Mouse (Mus musculus) ES-CJ7 (cell line): Measurements from ENCODE around the gene Radil.
A peak's percentile ranks its signal among the peaks of the same experiment; 100 is the strongest.

Experiments used
- DNase-seq: peaks from one replicate; pipeline ENCODE4 v3.0.0; 2011; ENCODE audit warnings: low read depth, low spot score

Radil gene

GRCm38 (mm10) chr5:142545014-142545795, 5.7 kb downstream of the Radil start:
- peak; percentile 60 for DNase-seq

- no peak for DNase-seq
Measured at GRCm38 (mm10) chr5:142537286-142537685, 13.6 kb downstream of the Radil start.

GRCm38 (mm10) chr5:142535388-142535787, 15.5 kb downstream of the Radil start:
- no peak for DNase-seq

GRCm38 (mm10) chr5:142529915-142530314, 21.0 kb downstream of the Radil start, which contains the start of gene Papolb:
Papolb (minus strand) TSS chr5:142530076.
- DNase-seq, result peak; percentile 51

- DNase-seq, result no peak
Measured at GRCm38 (mm10) chr5:142524711-142525464, 26.0 kb downstream of the Radil start.

- DNase-seq, result no peak
Measured at GRCm38 (mm10) chr5:142521195-142521866, 29.6 kb downstream of the Radil start.

GRCm38 (mm10) chr5:142520360-142520759, 30.5 kb downstream of the Radil start:
- no peak for DNase-seq

GRCm38 (mm10) chr5:142518973-142519372, 31.9 kb downstream of the Radil start:
- DNase-seq, result no peak

GRCm38 (mm10) chr5:142512112-142512511, 38.8 kb downstream of the Radil start:
- DNase-seq, result no peak

- no peak for DNase-seq
Measured at GRCm38 (mm10) chr5:142510061-142510414, 40.9 kb downstream of the Radil start.

GRCm38 (mm10) chr5:142509141-142510060, 41.5 kb downstream of the Radil start:
- DNase-seq, result no peak

GRCm38 (mm10) chr5:142505695-142506423, 45.0 kb downstream of the Radil start:
- DNase-seq, result peak; percentile 41

GRCm38 (mm10) chr5:142504175-142504574, 46.7 kb downstream of the Radil start:
- DNase-seq, result no peak

- peak; percentile 96 for DNase-seq
Measured at GRCm38 (mm10) chr5:142502414-142502813, 48.5 kb downstream of the Radil start.

GRCm38 (mm10) chr5:142500918-142501317, 50.0 kb downstream of the Radil start:
- DNase-seq, result no peak

GRCm38 (mm10) chr5:142498964-142499363, 51.9 kb downstream of the Radil start:
- peak; percentile 61 for DNase-seq

- no peak for DNase-seq
Measured at GRCm38 (mm10) chr5:142495321-142496096, 55.4 kb downstream of the Radil start.

GRCm38 (mm10) chr5:142493307-142493706, 57.6 kb downstream of the Radil start:
- no peak for DNase-seq

GRCm38 (mm10) chr5:142489955-142490707, 60.8 kb downstream of the Radil start:
- DNase-seq, result no peak
